Mouse (Mus musculus) cerebellum, adult 2 months (tissue): ENCODE data around the gene Abhd12.

Source experiments
- CTCF ChIP-seq: fragments of 200-500 bp; IDR thresholded peaks from 2 replicates; pipeline ENCODE4 v1.5.1; 2011; ENCODE audit warnings: low read depth, mild to moderate bottlenecking, control low read depth, low read length, moderate library complexity, borderline replicate concordance; ENCODE audit not compliant: insufficient read depth
- POLR2A ChIP-seq: fragments of 200-500 bp; IDR thresholded peaks from 2 replicates; pipeline ENCODE4 v1.6.1; 2011; ENCODE audit warnings: low read length, control low read depth, borderline replicate concordance; ENCODE audit not compliant: insufficient read depth

DNA sequence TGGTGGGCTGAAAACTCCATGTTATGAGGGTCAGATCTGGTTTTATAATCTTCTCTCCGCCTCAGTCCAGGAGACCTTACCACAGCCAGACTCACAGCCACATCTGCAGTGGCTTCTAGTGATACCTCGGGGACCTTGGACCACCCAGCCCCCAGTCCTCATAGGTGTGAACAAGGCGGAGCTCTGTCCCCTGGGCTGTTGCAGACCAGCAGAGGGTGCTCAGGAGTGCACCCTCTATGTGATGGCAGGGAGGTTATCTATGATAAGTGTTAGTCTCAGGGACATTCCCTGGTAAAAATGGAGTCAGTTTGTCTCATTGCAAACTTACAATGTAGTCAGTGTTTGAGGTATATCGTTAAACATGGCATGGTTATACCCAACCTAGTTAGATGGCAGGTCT lies 75.9 kb downstream of the Abhd12 start:
- TF ChIP-seq POLR2A = no peak
- TF ChIP-seq CTCF = no peak
